24 mouse cellular contexts compared by ENCODE assay signal in genomic region chr17:47847985-47848384, GRCm38 (mm10). TPM values are rescaled to one million over a fixed set of nuclear protein-coding genes. Genes with fewer than 3 reads are reported as not detected.
DNase-seq lines count a peak whose midpoint lies in the region; ATAC-seq and TF ChIP-seq lines count a peak whose summit lies in the region.
"Had no signal": no experiment of that assay in that cellular context is flagged by ENCODE, and none has a peak within 500 bp of the region (broad histone marks: within the 10 kb centered on the region; RNA-seq: fewer than 3 reads in every experiment).

No protein-coding gene starts in this region.

- intact Hi-C loops in heart, adult 2 months (cut with DNase I): no loop called here

- peak; percentile 35 for TF ChIP-seq CTCF in heart, adult 2 months (IDR thresholded peaks at IDR 0.05)
- peak; percentile 51 for TF ChIP-seq CTCF in liver, embryonic 14.5 days (IDR thresholded peaks at IDR 0.05; ENCODE audit: low read depth)
- peak; percentile 73 for TF ChIP-seq CTCF in E14TG2a.4 (conservative IDR thresholded peaks at IDR 0.05; ENCODE audit: low read length)
- TF ChIP-seq CTCF in brain, embryonic 14.5 days (IDR thresholded peaks at IDR 0.05; ENCODE audit: borderline replicate concordance, extremely low read depth, insufficient read depth, insufficient read length): peak; percentile 21; the same call in 1 of the 2 replicates

- no peak for ATAC-seq in liver, embryonic 14.5 days (ENCODE audit: insufficient read depth)
- no peak for ATAC-seq in liver, embryonic 11.5 days (replicated peaks; ENCODE audit: low FRiP score)
- ATAC-seq: CD4-positive, CD25-positive, alpha-beta regulatory T cell, adult 4 months; hindbrain, embryonic 16.5 days had no signal

- no peak overlapping the region for H3K27ac ChIP-seq in heart, adult 2 months
- no peak overlapping the region for H3K27ac ChIP-seq in liver, embryonic 14.5 days
- no peak overlapping the region for H3K27ac ChIP-seq in liver, embryonic 11.5 days (ENCODE audit: low read depth, low read length)
- H3K27ac ChIP-seq: forebrain, embryonic 12.5 days; heart, embryonic 15.5 days; limb, embryonic 12.5 days; stomach, embryonic 15.5 days had no signal

- H3K9ac ChIP-seq in heart, adult 2 months (ENCODE audit: low read depth, low read length): no peak overlapping the region
- no peak overlapping the region for H3K9ac ChIP-seq in liver, embryonic 14.5 days (replicated peaks)
- H3K9ac ChIP-seq in liver, embryonic 11.5 days (ENCODE audit: low read depth, low read length): no peak overlapping the region
- H3K9ac ChIP-seq: forebrain, embryonic 12.5 days; heart, embryonic 15.5 days; limb, embryonic 12.5 days; lung, embryonic 15.5 days; stomach, embryonic 15.5 days had no signal

- peaks cover 4% of the 10 kb centered on the region for H3K4me1 ChIP-seq in heart, adult 2 months (ENCODE audit: control insufficient read depth, insufficient read depth, low read length)
- H3K4me1 ChIP-seq in liver, embryonic 14.5 days (replicated peaks; ENCODE audit: control insufficient read depth in 2 of 2, insufficient read depth in 2 of 2, low read length in 1 of 2): peaks cover 0 to 4% of the 10 kb centered on the region in 2 experiments; a peak in 1 of 4 replicates
- no peaks in the 10 kb centered on the region for H3K4me1 ChIP-seq in liver, embryonic 11.5 days (replicated peaks; ENCODE audit: control insufficient read depth, insufficient read depth, low read length)
- peaks cover 19% of the 10 kb centered on the region for H3K4me1 ChIP-seq in E14TG2a.4 (replicated peaks; ENCODE audit: low read depth, low read length)
- H3K4me1 ChIP-seq: forebrain, embryonic 12.5 days had no signal

- TF ChIP-seq POLR2A in heart, adult 2 months (IDR thresholded peaks at IDR 0.05; ENCODE audit: insufficient read depth, low read depth, low read length): no peak
- TF ChIP-seq POLR2A in brain, embryonic 14.5 days (IDR thresholded peaks at IDR 0.05; ENCODE audit: borderline replicate concordance, extremely low read depth, insufficient read depth, insufficient read length, poor library complexity, severe bottlenecking): no peak

- no peak for DNase-seq in heart, adult 2 months
- no peak for DNase-seq in heart, postnatal 4 days
- no peak for DNase-seq in liver, embryonic 14.5 days (ENCODE audit: low read depth in 3 of 3, low spot score in 3 of 3)
- DNase-seq in liver, embryonic 11.5 days (ENCODE audit: low spot score): no peak
- no peak for DNase-seq in brain, embryonic 14.5 days (ENCODE audit: low read depth)
- DNase-seq in natural killer cell, adult 2 months (ENCODE audit: low spot score in 2 of 2): no peak
- DNase-seq: cerebellum, adult 9-11 months; gastrocnemius, postnatal 25 days; kidney, adult 11 months; kidney, postnatal 25 days; midbrain, embryonic 14.5 days; right cerebral cortex, postnatal 14 days; thymus, postnatal 14 days had no signal

- no peaks in the 10 kb centered on the region for H3K27me3 ChIP-seq in heart, adult 2 months (ENCODE audit: control insufficient read depth, insufficient read depth, low read length)
- no peaks in the 10 kb centered on the region for H3K27me3 ChIP-seq in liver, embryonic 14.5 days (ENCODE audit: control insufficient read depth, insufficient read depth, low read length)
- H3K27me3 ChIP-seq in liver, embryonic 11.5 days (replicated peaks; ENCODE audit: control insufficient read depth, insufficient read depth, low read length): no peaks in the 10 kb centered on the region
- peaks cover 12% of the 10 kb centered on the region for H3K27me3 ChIP-seq in E14TG2a.4 (ENCODE audit: insufficient read depth, low read length)
- H3K27me3 ChIP-seq: heart, embryonic 15.5 days; limb, embryonic 12.5 days; lung, embryonic 15.5 days; stomach, embryonic 15.5 days had no signal

- no peaks in the 10 kb centered on the region for H3K36me3 ChIP-seq in heart, adult 2 months (ENCODE audit: control insufficient read depth, insufficient read depth, low read length)
- no peaks in the 10 kb centered on the region for H3K36me3 ChIP-seq in liver, embryonic 14.5 days (replicated peaks; ENCODE audit: control insufficient read depth, insufficient read depth, low read depth)
- no peaks in the 10 kb centered on the region for H3K36me3 ChIP-seq in liver, embryonic 11.5 days (ENCODE audit: control insufficient read depth, insufficient read depth, low read length)
- H3K36me3 ChIP-seq in E14TG2a.4 (ENCODE audit: insufficient read depth, low read length): no peaks in the 10 kb centered on the region
- H3K36me3 ChIP-seq: forebrain, embryonic 12.5 days; heart, embryonic 15.5 days; limb, embryonic 12.5 days; lung, embryonic 15.5 days; stomach, embryonic 15.5 days had no signal

- no peak for TF ChIP-seq EP300 in heart, adult 2 months (IDR thresholded peaks at IDR 0.05; ENCODE audit: insufficient read depth, low read depth, low read length)
- TF ChIP-seq EP300 in liver, embryonic 14.5 days (IDR thresholded peaks at IDR 0.05; ENCODE audit: low read depth): no peak

- H3K9me3 ChIP-seq in liver, embryonic 14.5 days (ENCODE audit: control insufficient read depth, low read length): no peaks in the 10 kb centered on the region; the same call in 1 of the 2 replicates
- H3K9me3 ChIP-seq in liver, embryonic 11.5 days (ENCODE audit: control insufficient read depth, low read length): 0 out of 2 replicates have a peak, but pooled peaks cover 3% of the 10 kb centered on the region
- peaks cover 4% of the 10 kb centered on the region; the same call in 1 of the 2 replicates for H3K9me3 ChIP-seq in E14TG2a.4 (ENCODE audit: low read length)
- H3K9me3 ChIP-seq: heart, embryonic 15.5 days; lung, embryonic 15.5 days; stomach, embryonic 15.5 days had no signal

- H3K79me2 ChIP-seq in heart, adult 2 months (replicated peaks; ENCODE audit: control insufficient read depth, insufficient read depth, low read length): no peaks in the 10 kb centered on the region

- no peak overlapping the region for H3K4me3 ChIP-seq in heart, adult 2 months
- no peak overlapping the region for H3K4me3 ChIP-seq in liver, embryonic 14.5 days (ENCODE audit: insufficient read depth in 1 of 2, low read depth in 2 of 2, low read length in 2 of 2)
- no peak overlapping the region for H3K4me3 ChIP-seq in liver, embryonic 11.5 days (ENCODE audit: low read depth, low read length)
- no peak overlapping the region for H3K4me3 ChIP-seq in E14TG2a.4 (replicated peaks; ENCODE audit: low read length)
- H3K4me3 ChIP-seq: forebrain, embryonic 12.5 days; heart, embryonic 15.5 days; limb, embryonic 12.5 days; lung, embryonic 15.5 days; myocyte; stomach, embryonic 15.5 days had no signal

- 80% methylated on average over 6 of the region's 6 CpGs for WGBS in heart, adult 2 months
- 64% methylated on average over 6 of the region's 6 CpGs for WGBS in liver, embryonic 14.5 days (ENCODE audit: insufficient replicate concordance)
- 74% methylated on average over 6 of the region's 6 CpGs for WGBS in liver, embryonic 11.5 days

- H3K4me2 ChIP-seq in liver, embryonic 14.5 days (ENCODE audit: low read depth): no peak overlapping the region
- no peak overlapping the region for H3K4me2 ChIP-seq in liver, embryonic 11.5 days
- H3K4me2 ChIP-seq: forebrain, embryonic 12.5 days; heart, embryonic 15.5 days; limb, embryonic 12.5 days; lung, embryonic 15.5 days; stomach, embryonic 15.5 days had no signal

RNA-seq across cellular contexts. Expression of gene Mdfi, which starts 13.5 kb away (rescaled TPM):
- 1 to 10 TPM; 1.8 to 2.0 TPM for total RNA-seq in heart, adult 2 months (2021)
- polyA plus RNA-seq in heart, adult 2 months (2012; rRNA removed): 9.6 and 11.1 TPM in 2 replicates
- total RNA-seq in heart, postnatal 4 days (2021): 10 to 100 TPM; 16.4 to 20.2 TPM
- polyA plus RNA-seq in liver, embryonic 14.5 days (2012; rRNA removed): 5.2 and 7.1 TPM in 2 replicates
- polyA plus RNA-seq in liver, embryonic 14.5 days (2014; fragmentation: Nextera tagmentation; extraction: Ambion mirVana): 1.7 and 1.9 TPM in 2 replicates
- polyA plus RNA-seq in liver, embryonic 11.5 days (2014; fragmentation: Nextera tagmentation; extraction: Ambion mirVana): 15.9 and 16.3 TPM in 2 replicates
- polyA plus RNA-seq in brain, embryonic 14.5 days (2012; rRNA removed): 35.8 and 37.8 TPM in 2 replicates
- total RNA-seq: megakaryocyte, adult 5-6 weeks; neutrophil, adult 5-6 weeks had no signal
- polyA plus RNA-seq: CD4-positive, CD25-positive, alpha-beta regulatory T cell, adult 4 months had no signal

Comparison
In these comparisons a context has a peak if more than half of its experiments do, and no peak if none do; other contexts are left out.
1. CTCF ChIP-seq: peak in every context shown above with its lines; median percentile 73 in E14TG2a.4; 51 in liver, embryonic 14.5 days; 35 in heart, adult 2 months; 21 in brain, embryonic 14.5 days.